In genomic region chr1:93654275-93654674, GRCm38 (mm10) we compare ENCODE assay signal across 15 mouse cellular contexts.
"Had no signal": no experiment of that assay in that cellular context is flagged by ENCODE, and none has a peak within 500 bp of the region (broad histone marks: within the 10 kb centered on the region; RNA-seq: fewer than 3 reads in every experiment).

No protein-coding gene starts in this region.

- ATAC-seq: midbrain, embryonic 13.5 days had no signal

- H3K9me3 ChIP-seq: limb, embryonic 10.5 days; liver, embryonic 15.5 days; neural tube, embryonic 15.5 days; stomach, embryonic 15.5 days had no signal

- H3K27ac ChIP-seq: left cerebral cortex, adult 2 months; limb, embryonic 10.5 days; liver, embryonic 15.5 days; midbrain, embryonic 13.5 days; neural tube, embryonic 15.5 days; stomach, embryonic 15.5 days had no signal

- H3K4me2 ChIP-seq: liver, embryonic 11.5 days; liver, embryonic 15.5 days; lung, embryonic 14.5 days; midbrain, embryonic 13.5 days; neural tube, embryonic 15.5 days; stomach, embryonic 15.5 days had no signal

- H3K4me1 ChIP-seq: midbrain, embryonic 13.5 days; neural tube, embryonic 15.5 days; stomach, embryonic 15.5 days had no signal

- DNase-seq: kidney, adult 18-20 months; kidney, postnatal 25 days; lung, embryonic 14.5 days; lung, postnatal 10 days; lung, postnatal 4 days; retina, postnatal 1 day; right cerebral cortex, postnatal 4 days had no signal

- H3K4me3 ChIP-seq: left cerebral cortex, adult 2 months; limb, embryonic 10.5 days; liver, embryonic 15.5 days; midbrain, embryonic 13.5 days; myocyte; neural tube, embryonic 15.5 days; stomach, embryonic 15.5 days had no signal

- H3K36me3 ChIP-seq: limb, embryonic 10.5 days; liver, embryonic 15.5 days; midbrain, embryonic 13.5 days; neural tube, embryonic 15.5 days; stomach, embryonic 15.5 days had no signal

- H3K9ac ChIP-seq: liver, embryonic 15.5 days; lung, embryonic 14.5 days; midbrain, embryonic 13.5 days; neural tube, embryonic 15.5 days; stomach, embryonic 15.5 days had no signal

- H3K27me3 ChIP-seq: liver, embryonic 15.5 days; midbrain, embryonic 13.5 days; neural tube, embryonic 15.5 days; stomach, embryonic 15.5 days had no signal
